Mouse (Mus musculus): Measurements from ENCODE around the gene D930020B18Rik.

- TF ChIP-seq ZC3H11A (IDR thresholded peaks at IDR 0.05; ENCODE audit: low read depth, low read length) = no peak
- TF ChIP-seq EP300 (IDR thresholded peaks at IDR 0.05; ENCODE audit: low read length) = no peak
- TF ChIP-seq ETS1 (conservative IDR thresholded peaks at IDR 0.05; ENCODE audit: low read depth, low read length) = no peak
- no peak for TF ChIP-seq RCOR1 (conservative IDR thresholded peaks at IDR 0.05; ENCODE audit: low read depth, low read length)
- no peak for TF ChIP-seq MAFK (IDR thresholded peaks at IDR 0.05; ENCODE audit: insufficient replicate concordance, low read length)
- no peak for TF ChIP-seq CTCF (conservative IDR thresholded peaks at IDR 0.05 in 1 of 2, IDR thresholded peaks at IDR 0.05 in 1 of 2; ENCODE audit: low read depth in 2 of 2, low read length in 2 of 2)
- no peak for TF ChIP-seq HCFC1 (IDR thresholded peaks at IDR 0.05; ENCODE audit: low read depth, low read length)
- TF ChIP-seq MAX (IDR thresholded peaks at IDR 0.05; ENCODE audit: low read length) = no peak
- no peak for TF ChIP-seq IRF4 (IDR thresholded peaks at IDR 0.05; ENCODE audit: low read depth, low read length)
- TF ChIP-seq USF2 (conservative IDR thresholded peaks at IDR 0.05; ENCODE audit: low read depth, low read length) = no peak
- TF ChIP-seq SMC3 (IDR thresholded peaks at IDR 0.05; ENCODE audit: low read depth, low read length) = no peak
- TF ChIP-seq GABPA (IDR thresholded peaks at IDR 0.05; ENCODE audit: insufficient replicate concordance, low read depth, low read length) = no peak
- no peak for TF ChIP-seq TBP (conservative IDR thresholded peaks at IDR 0.05; ENCODE audit: low read depth, low read length)
- TF ChIP-seq POLR2AphosphoS2 (IDR thresholded peaks at IDR 0.05; ENCODE audit: low read depth, low read length) = no peak
Observed at GRCm38 (mm10) chr10:121665631-121666145, 24.3 kb downstream of the D930020B18Rik start.

Measured in CH12.LX (cell line).